Mouse (Mus musculus): Measurements from ENCODE around the gene Kin. TPM values are rescaled to one million over a fixed set of nuclear protein-coding genes. Genes with fewer than 3 reads are reported as not detected.

Kin gene
- 0.55 and 0.78 TPM in 2 replicates for polyA plus RNA-seq (2012; rRNA removed; ENCODE audit: low replicate concordance)

DNA sequence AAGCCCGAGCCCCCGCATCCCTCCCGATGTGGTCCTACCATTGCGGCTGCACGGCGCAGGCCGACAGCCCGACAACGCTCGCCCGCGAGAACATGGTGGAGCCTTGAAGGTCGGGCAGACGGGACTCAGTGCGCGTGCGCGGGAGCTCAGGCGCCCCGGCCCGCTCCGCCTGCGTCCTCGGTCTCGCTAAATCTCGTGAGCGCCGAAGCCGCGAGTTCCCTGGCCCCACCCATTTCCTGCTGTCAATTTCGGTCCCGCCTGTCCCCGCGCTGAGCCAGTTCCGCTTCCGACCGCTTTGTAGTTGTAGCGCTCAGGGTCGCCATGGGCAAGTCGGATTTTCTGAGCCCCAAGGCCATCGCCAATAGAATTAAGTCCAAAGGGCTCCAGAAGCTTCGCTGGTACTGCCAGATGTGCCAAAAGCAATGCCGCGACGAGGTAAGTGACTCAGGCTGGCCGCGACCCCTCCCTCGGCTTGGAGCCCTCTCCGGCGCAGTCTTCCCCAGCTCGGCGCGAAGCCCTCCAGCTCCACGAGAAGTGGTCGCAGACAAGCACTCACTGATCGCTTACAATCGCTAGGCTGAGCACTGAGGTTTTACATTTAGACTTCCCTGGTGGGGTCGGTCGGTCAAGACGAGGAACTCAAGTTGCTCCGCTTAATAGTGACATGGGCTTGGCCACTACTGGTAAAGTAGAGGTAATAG lies at the start of gene Kin, which contains the start of gene Atp5c1:
TSS of gene Kin (plus strand) at position 284 of the 701 bp plus-strand sequence.
TSS of gene Atp5c1 (minus strand) at position 201 of the 701 bp plus-strand sequence.

GRCm38 (mm10) chr2:10048461-10048860 lies 31.9 kb upstream of the Kin start, which contains the start of gene Taf3:
Gene Taf3, minus strand, starts transcription at chr2:10048596.

DNA sequence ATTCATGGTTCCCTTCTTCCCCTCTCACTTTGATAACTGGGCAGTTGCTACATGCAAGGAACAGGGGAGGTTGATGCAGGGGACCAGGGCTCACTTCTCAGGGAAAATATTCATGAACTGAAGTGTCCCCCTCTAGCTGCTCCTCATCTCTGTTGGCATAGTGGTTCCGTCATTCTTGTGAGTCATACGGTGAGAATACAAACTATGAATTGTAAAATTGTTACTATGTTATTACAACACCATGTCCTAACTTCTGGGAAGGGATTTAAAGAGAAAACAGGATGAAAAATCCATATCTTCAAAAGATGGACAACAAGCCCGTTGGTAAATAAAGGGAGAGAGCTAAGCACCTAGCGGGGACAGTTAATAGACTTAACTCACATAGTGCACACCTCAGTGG lies 50.9 kb downstream of the Kin start, which contains the start of gene Itih2:
TSS of gene Itih2 (minus strand) at position 101 of the 400 bp plus-strand sequence.

Other genes with a start within 250 kb of the Kin start
- not detected in 2 replicates for gene 4930412O13Rik, start 199.3 kb upstream of the Kin start, polyA plus RNA-seq (2012; rRNA removed; ENCODE audit: low replicate concordance)
- not detected in 2 replicates for gene 9230102O04Rik, start 191.1 kb upstream of the Kin start, polyA plus RNA-seq (2012; rRNA removed; ENCODE audit: low replicate concordance)
- gene Gata3, start 190.6 kb upstream of the Kin start, polyA plus RNA-seq (2012; rRNA removed; ENCODE audit: low replicate concordance): 1.1 and 1.2 TPM in 2 replicates
- 2.7 and 3.2 TPM in 2 replicates for gene Taf3, start 32.0 kb upstream of the Kin start, polyA plus RNA-seq (2012; rRNA removed; ENCODE audit: low replicate concordance)
- 258 and 383 TPM in 2 replicates for gene Atp5c1, start 83 bp upstream of the Kin start, polyA plus RNA-seq (2012; rRNA removed; ENCODE audit: low replicate concordance)
- gene Itih2, start 50.8 kb downstream of the Kin start, polyA plus RNA-seq (2012; rRNA removed; ENCODE audit: low replicate concordance): 1.5 TPM in 1 of 2 replicates, not detected in the other
- 1.5 and 1.7 TPM in 2 replicates for gene Itih5, start 73.0 kb downstream of the Kin start, polyA plus RNA-seq (2012; rRNA removed; ENCODE audit: low replicate concordance)